Mouse (Mus musculus): ENCODE results near the gene Nrn1l.

DNA sequence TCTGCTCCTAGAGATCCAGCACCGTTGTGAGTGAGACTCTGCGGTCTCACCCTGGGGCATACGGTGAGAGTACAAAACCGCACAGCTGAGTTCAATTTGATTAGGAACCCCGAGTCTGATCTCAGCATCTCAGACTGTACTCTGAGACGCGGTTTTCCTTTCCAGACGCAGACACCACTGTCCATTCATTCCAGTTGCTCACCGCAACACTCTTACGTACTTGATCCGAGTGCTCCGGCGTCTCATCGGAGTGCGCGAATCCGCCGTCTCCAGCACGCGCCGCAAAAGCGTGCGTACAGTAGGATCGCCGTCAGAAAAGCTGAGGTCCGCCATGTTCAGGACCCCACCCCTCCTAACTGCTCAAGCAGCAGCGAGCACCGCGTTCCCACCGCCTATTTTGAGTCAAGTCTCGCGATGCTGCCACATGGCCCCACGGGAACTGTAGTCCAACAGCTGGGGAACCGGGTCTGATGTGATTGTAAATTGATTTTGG is 41.7 kb upstream of the Nrn1l start:
- no peak for TF ChIP-seq CTCF (IDR thresholded peaks at IDR 0.05; ENCODE audit: borderline replicate concordance, extremely low read depth, insufficient read depth, insufficient read length)
- peak; percentile 94; the same call in 1 of the 2 replicates for TF ChIP-seq POLR2A (IDR thresholded peaks at IDR 0.05; ENCODE audit: borderline replicate concordance, extremely low read depth, insufficient read depth, insufficient read length, poor library complexity, severe bottlenecking)

Data from brain, embryonic 14.5 days (tissue).